Mouse (Mus musculus) CD4-positive naive resting alpha-beta T cell, adult 57 days (primary cell): ENCODE measurements around the gene Spsb4. TPM values are rescaled to one million over a fixed set of nuclear protein-coding genes. Genes with fewer than 3 reads are reported as not detected.

Source experiments
- total RNA-seq: library from RNA; stranded (reverse); gene quantifications from one replicate; pipeline ENCODE4 v1.2.4, GENCODE M21; 2023

The Spsb4 gene
- total RNA-seq = not detected

GRCm38 (mm10) chr9:97018677-97019147 is at the start of gene Spsb4:
Gene Spsb4, minus strand, starts transcription at chr9:97018843.

Other genes with a start within 250 kb of the Spsb4 start
- 34.8 TPM for gene Pxylp1, start 126.2 kb downstream of the Spsb4 start, total RNA-seq
- 166 TPM for gene Slc25a36, start 92.3 kb upstream of the Spsb4 start, total RNA-seq